Mouse (Mus musculus) ovary, adult 10 weeks (tissue): ENCODE results near the gene Tfg. TPM values are rescaled to one million over a fixed set of nuclear protein-coding genes. Genes with fewer than 3 reads are reported as not detected.

Source experiments
- polyA plus RNA-seq: library from polyadenylated mRNA; stranded (reverse); fragments of 350-450 nt; fragmentation: Illumina TruSeq; extraction: RNeasy Lipid Tissue Mini Kit (QIAGEN cat#74804); gene quantifications from one replicate; pipeline ENCODE4 v1.2.3, GENCODE M21; 2014

The Tfg gene
- 535 TPM for polyA plus RNA-seq

GRCm38 (mm10) chr16:56717224-56718200, at the start of gene Tfg:
Tfg (minus strand) TSS chr16:56717450.

Other genes with a start within 250 kb of the Tfg start
- gene Abi3bp, start 239.6 kb downstream of the Tfg start, polyA plus RNA-seq = 30.9 TPM
- gene Adgrg7, start 78.4 kb upstream of the Tfg start, polyA plus RNA-seq = 47.8 TPM
- 91.8 TPM for gene Tmem45a, start 168.7 kb upstream of the Tfg start, polyA plus RNA-seq
- gene Lnp1, start 210.6 kb upstream of the Tfg start, polyA plus RNA-seq = not detected